Mouse (Mus musculus): ENCODE measurements around the gene Bcat1.

DNA sequence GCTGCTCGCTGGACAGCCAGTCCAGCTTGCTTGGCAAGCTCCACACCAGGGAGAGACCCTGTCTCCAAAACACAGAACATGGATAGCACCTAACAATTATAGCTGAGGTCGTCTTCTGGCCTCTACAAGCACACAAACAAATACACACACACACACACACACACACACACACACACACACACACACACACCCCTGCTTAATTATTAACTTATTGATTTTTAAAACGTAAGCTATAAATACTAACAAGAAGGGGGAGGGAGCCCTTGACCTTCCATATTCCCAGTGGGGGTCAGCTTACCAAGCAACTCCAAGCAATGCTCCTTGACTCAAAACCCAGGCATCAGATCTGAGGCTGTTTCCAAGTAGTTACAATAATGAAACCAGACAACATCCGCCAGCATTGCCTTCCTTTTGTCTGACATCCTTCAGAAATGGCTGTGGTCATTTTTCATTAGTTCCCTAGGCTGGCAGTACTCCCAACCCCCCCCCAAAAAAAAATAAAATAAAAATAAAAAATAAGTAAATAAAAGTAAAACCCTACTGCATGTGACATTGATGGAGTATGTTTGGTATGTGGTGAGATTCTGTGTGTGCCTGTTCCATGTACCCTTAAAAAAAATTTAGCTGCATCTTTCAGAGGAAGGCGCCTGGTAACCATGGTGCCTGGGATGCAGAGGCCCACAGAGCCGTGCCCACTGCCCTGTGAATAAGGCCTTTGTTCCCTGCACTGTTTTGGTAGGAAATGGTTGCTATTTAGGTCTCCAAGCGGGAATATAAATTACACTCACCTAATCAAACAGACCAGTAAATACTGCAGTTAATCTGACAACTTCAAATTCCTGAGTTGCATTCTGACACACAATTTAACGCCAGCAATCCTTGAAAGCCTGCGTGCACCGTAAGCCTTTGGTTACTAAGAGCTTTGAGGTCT is 131.3 kb downstream of the Bcat1 start:
- TF ChIP-seq CTCF (IDR thresholded peaks at IDR 0.05; ENCODE audit: control insufficient read depth, insufficient read depth, low read length) (no peak), POLR2A (IDR thresholded peaks at IDR 0.05; ENCODE audit: borderline replicate concordance, control insufficient read depth, low read depth, low read length) (no peak)
